8 mouse cellular contexts compared by ENCODE assay signal in genomic region chr3:36150537-36150933, GRCm38 (mm10). TPM values are rescaled to one million over a fixed set of nuclear protein-coding genes. Genes with fewer than 3 reads are reported as not detected.
DNase-seq lines count a peak whose midpoint lies in the region; ATAC-seq lines count a peak whose summit lies in the region.

No protein-coding gene starts in this region.

- 14% methylated on average over 1 of the region's 1 CpGs for WGBS in kidney, embryonic 16.5 days
- 2% methylated on average over 1 of the region's 1 CpGs for WGBS in embryonic facial prominence, embryonic 10.5 days
- 7% methylated on average over 1 of the region's 1 CpGs for WGBS in hindbrain, embryonic 15.5 days
- WGBS in midbrain, embryonic 14.5 days: 10% methylated on average over 1 of the region's 1 CpGs

- no peaks in the 10 kb centered on the region for H3K36me3 ChIP-seq in kidney, embryonic 16.5 days (ENCODE audit: insufficient read depth, low read length)
- no peaks in the 10 kb centered on the region for H3K36me3 ChIP-seq in embryonic facial prominence, embryonic 10.5 days (replicated peaks)
- no peaks in the 10 kb centered on the region for H3K36me3 ChIP-seq in hindbrain, embryonic 15.5 days
- H3K36me3 ChIP-seq in midbrain, embryonic 14.5 days (ENCODE audit: control insufficient read depth, insufficient read depth, low read length): no peaks in the 10 kb centered on the region

- H3K9me3 ChIP-seq in kidney, embryonic 16.5 days (ENCODE audit: low read length): no peaks in the 10 kb centered on the region
- H3K9me3 ChIP-seq in embryonic facial prominence, embryonic 10.5 days: no peaks in the 10 kb centered on the region
- H3K9me3 ChIP-seq in hindbrain, embryonic 15.5 days: no peaks in the 10 kb centered on the region
- no peaks in the 10 kb centered on the region for H3K9me3 ChIP-seq in midbrain, embryonic 14.5 days (ENCODE audit: control insufficient read depth, low read length)

- no peak for ATAC-seq in kidney, embryonic 16.5 days (ENCODE audit: low FRiP score, low TSS enrichment)
- no peak for ATAC-seq in hindbrain, embryonic 15.5 days (ENCODE audit: low FRiP score, low read depth)
- ATAC-seq in midbrain, embryonic 14.5 days (ENCODE audit: low FRiP score, low TSS enrichment): no peak

- H3K4me2 ChIP-seq in kidney, embryonic 16.5 days (replicated peaks; ENCODE audit: low read depth, low read length): peak overlapping the region; percentile 72
- H3K4me2 ChIP-seq in hindbrain, embryonic 15.5 days: peak overlapping the region; percentile 73
- H3K4me2 ChIP-seq in midbrain, embryonic 14.5 days (ENCODE audit: low read length): peak overlapping the region; percentile 62

- DNase-seq in kidney, adult 9 months: no peak
- DNase-seq in embryonic facial prominence, embryonic 10.5 days (ENCODE audit: low spot score): no peak
- DNase-seq in midbrain, embryonic 14.5 days: no peak
- DNase-seq in adrenal gland, adult 2 months: no peak
- no peak for DNase-seq in retina, embryonic 14.5 days (ENCODE audit: low spot score)
- no peak for DNase-seq in spleen, postnatal 10 days (ENCODE audit: low spot score in 2 of 2)

- H3K27ac ChIP-seq in kidney, embryonic 16.5 days (ENCODE audit: low read length): no peak overlapping the region
- H3K27ac ChIP-seq in embryonic facial prominence, embryonic 10.5 days (replicated peaks): peak overlapping the region; percentile 95; the same call in 1 of the 2 replicates
- H3K27ac ChIP-seq in hindbrain, embryonic 15.5 days (replicated peaks): peak overlapping the region; percentile 90; the same call in 1 of the 2 replicates
- no peak overlapping the region for H3K27ac ChIP-seq in midbrain, embryonic 14.5 days (replicated peaks; ENCODE audit: low read depth, low read length)

- peaks cover 22% of the 10 kb centered on the region for H3K4me1 ChIP-seq in kidney, embryonic 16.5 days (ENCODE audit: insufficient read depth, low read length)
- peaks cover 23% of the 10 kb centered on the region for H3K4me1 ChIP-seq in embryonic facial prominence, embryonic 10.5 days
- H3K4me1 ChIP-seq in hindbrain, embryonic 15.5 days (replicated peaks): peaks cover 29% of the 10 kb centered on the region
- peaks cover 20% of the 10 kb centered on the region for H3K4me1 ChIP-seq in midbrain, embryonic 14.5 days (ENCODE audit: control insufficient read depth, insufficient read depth, low read length)

- no peaks in the 10 kb centered on the region for H3K27me3 ChIP-seq in kidney, embryonic 16.5 days (ENCODE audit: insufficient read depth, low read length)
- H3K27me3 ChIP-seq in embryonic facial prominence, embryonic 10.5 days (replicated peaks; ENCODE audit: low read depth, poor library complexity, severe bottlenecking): no peaks in the 10 kb centered on the region
- H3K27me3 ChIP-seq in hindbrain, embryonic 15.5 days: no peaks in the 10 kb centered on the region
- H3K27me3 ChIP-seq in midbrain, embryonic 14.5 days (ENCODE audit: control insufficient read depth, insufficient read depth, low read length): no peaks in the 10 kb centered on the region

- H3K4me3 ChIP-seq in kidney, embryonic 16.5 days (ENCODE audit: low read length): peak overlapping the region; percentile 89
- peak overlapping the region; percentile 93 for H3K4me3 ChIP-seq in embryonic facial prominence, embryonic 10.5 days
- peak overlapping the region; percentile 88 for H3K4me3 ChIP-seq in hindbrain, embryonic 15.5 days
- H3K4me3 ChIP-seq in midbrain, embryonic 14.5 days (replicated peaks; ENCODE audit: low read depth, low read length): peak overlapping the region; percentile 96

- H3K9ac ChIP-seq in kidney, embryonic 16.5 days (replicated peaks; ENCODE audit: low read length): no peak overlapping the region
- H3K9ac ChIP-seq in hindbrain, embryonic 15.5 days: no peak overlapping the region
- no peak overlapping the region for H3K9ac ChIP-seq in midbrain, embryonic 14.5 days (replicated peaks; ENCODE audit: low read length)

RNA-seq across cellular contexts. Expression of gene D3Ertd254e, which starts 0.3 kb away (rescaled TPM):
- 8.2 and 9.6 TPM in 2 replicates for polyA plus RNA-seq in kidney, embryonic 16.5 days (2015; fragmentation: Nextera tagmentation; extraction: Ambion mirVana)
- 8.2 and 9.7 TPM in 2 replicates for polyA plus RNA-seq in embryonic facial prominence, embryonic 10.5 days (2016; fragmentation: Nextera tagmentation; extraction: Ambion mirVana)
- 15.3 and 15.5 TPM in 2 replicates for polyA plus RNA-seq in hindbrain, embryonic 15.5 days (2015; fragmentation: Nextera tagmentation; extraction: Ambion mirVana)
- 15.8 and 21.3 TPM in 2 replicates for polyA plus RNA-seq in midbrain, embryonic 14.5 days (2014; fragmentation: Nextera tagmentation; extraction: Ambion mirVana)
- total RNA-seq in adrenal gland, adult 2 months (2021): 1 to 10 TPM; 7.2 to 7.5 TPM
- 0.36 and 0.44 TPM in 2 replicates for polyA plus RNA-seq in adrenal gland, adult 2 months (2012; rRNA removed)

Comparison
In these comparisons a context has a peak if more than half of its experiments do, and no peak if none do; other contexts are left out.
1. H3K27ac ChIP-seq: peak in embryonic facial prominence, embryonic 10.5 days (single experiment) and hindbrain, embryonic 15.5 days (single experiment); none in kidney, embryonic 16.5 days (single experiment) and midbrain, embryonic 14.5 days (single experiment).
2. Peak in every context shown above with its lines, with median percentiles within 50 percentile points of each other: H3K4me2 ChIP-seq and H3K4me3 ChIP-seq.